Mouse (Mus musculus) B cell, adult 2 months (primary cell): Measurements from ENCODE around the gene Iqgap2.

Experiments used
- DNase-seq, 2 experiments: peaks; one replicate each; pipeline ENCODE4 v3.0.0; 2022

Iqgap2 gene

DNA sequence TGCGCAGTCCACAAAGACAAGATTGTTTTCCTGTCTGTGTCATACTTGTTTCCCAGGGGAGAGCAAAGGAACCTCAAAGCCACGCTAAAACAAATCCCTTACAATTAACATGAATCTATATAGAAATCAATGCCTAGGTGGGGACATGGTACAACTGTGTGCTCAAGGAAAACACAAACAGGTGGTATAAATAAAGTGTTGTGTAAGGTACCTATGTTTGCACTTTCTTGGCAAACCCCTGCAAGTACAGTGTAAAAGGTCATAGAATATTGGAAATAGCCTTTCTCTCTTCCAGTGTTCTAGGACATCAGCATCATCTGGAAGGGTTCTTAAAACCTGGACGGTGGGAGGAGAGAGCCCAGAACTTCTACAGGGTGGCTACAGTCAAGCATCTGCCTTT lies 7.3 kb downstream of the Iqgap2 start:
- DNase-seq: no peak

DNA sequence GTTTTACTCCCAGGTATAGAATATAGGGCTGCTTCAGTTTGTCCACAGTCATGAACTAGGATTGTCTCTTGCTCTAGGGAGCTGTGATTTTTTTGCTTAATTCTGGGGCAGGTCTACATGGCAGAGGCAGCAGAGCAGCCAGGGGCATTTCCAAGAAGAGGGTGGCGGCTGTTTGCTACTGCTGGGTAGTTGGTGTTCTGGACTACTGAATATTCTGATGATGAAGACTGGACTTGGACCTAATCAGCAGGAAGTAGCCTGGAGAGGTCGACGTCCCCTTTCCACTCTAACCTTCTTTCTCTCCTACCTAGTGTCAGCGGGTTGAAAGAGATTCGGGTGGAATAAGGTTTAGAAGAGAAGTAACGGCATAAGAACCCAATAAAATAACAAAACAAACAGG lies 9.7 kb downstream of the Iqgap2 start:
- DNase-seq: no peak

DNA sequence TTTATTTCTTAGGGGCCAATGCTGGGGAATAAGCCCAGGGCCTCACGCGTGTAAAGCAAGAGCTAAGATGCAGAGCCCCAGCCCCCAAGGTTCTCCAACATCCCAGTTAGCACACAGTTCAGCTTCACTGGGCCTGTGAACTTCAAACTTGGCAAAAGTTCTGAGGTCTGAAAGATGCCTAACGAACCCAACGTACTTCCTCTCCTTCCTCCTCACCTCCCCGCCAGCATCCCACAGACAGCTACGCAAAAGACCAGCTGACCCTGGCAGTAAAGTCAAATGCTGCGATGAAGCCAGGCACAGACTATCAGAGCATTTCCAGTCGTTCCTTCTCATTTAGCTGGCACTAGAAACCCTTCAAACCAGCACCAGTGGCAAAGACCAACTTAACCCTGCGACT lies 10.3 kb downstream of the Iqgap2 start:
- no peak for DNase-seq

DNA sequence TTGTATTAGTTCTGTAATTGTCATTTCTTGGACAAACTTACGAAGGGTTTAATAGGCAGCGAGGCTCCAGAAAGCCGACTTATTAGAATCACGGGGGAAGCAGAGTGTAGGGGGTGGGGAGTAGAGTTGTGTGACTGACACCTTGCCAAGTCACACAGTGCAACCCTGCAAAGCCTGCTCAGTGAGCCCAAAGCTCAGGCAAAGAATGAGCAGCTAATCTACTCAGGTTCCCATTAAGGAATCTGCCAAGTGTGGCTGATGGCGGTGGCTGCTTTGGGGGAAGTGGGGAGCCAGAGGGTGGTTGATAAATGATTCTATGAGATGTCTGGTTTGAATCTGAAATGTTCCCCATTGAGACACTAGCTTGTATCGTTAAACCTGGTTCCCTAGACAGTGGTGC lies 11.1 kb downstream of the Iqgap2 start:
- no peak for DNase-seq

DNA sequence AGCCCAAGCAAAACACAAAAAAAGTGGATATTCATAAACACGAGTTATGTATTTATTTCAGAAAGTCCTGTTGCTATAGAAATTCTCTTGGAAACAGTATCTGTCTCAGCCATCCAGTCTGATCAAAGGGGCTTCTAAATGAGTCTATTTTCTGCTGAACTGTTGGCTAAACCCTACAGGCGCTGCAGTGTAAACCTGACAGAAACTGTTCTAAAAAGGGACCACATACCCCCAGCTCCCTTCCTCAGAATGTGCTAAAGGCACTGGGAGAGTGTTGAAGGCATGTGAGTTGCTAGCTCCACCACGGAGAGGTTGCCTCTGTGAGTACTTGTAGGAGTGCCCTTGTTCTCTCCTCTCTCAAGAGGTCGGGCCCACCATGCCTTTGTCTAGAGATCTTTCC lies 19.7 kb downstream of the Iqgap2 start:
- no peak for DNase-seq

DNA sequence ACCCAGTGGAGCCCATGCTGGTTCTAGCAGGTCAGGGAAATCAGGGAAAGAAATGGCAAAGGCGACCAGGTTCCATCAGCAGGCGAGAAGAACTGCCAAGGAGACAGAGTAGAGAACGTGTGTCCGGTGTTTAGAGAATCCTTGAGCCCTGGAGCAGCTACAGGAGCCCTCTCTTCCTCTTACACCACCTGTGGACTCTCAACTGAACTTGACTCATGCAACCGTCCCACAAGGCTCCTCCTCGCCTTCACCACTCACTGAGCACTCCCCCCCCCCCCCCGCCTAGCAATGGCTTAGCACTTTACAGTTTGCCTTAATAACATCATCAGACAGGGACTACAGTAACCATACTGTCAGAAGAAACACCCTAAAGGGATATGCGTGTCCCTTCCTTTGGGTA lies 21.1 kb downstream of the Iqgap2 start:
- DNase-seq: no peak

DNA sequence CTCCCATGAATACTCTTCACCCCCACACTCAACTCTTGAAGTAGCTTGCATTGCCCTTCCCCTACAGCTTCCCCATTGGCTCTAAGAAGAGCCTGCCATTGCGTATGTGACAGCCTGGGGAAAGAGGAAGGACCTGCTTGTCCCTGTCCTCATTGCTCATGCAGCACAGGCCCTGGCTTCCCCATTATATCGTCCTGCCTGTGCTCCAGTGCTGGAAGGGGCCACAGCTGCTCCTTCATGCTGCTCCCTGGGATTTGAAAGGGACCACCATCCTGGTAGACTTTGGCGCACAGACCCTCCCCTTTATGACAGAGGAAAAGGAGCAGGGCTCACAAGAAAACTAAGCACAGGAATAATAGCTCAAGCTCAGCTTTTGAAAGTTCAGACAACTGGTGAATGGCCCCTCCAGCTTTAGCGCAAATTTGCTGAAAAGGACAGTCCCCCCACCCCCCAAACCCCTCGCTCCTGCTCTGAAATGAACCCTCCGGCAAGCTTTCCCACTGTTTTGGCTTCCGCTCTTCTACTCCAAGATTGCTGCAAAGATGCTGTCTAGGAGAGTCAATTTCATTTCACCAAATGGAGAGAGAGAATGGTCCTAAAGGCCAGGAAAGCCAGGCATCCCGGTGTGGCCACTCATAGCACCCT lies 22.7 kb downstream of the Iqgap2 start:
- no peak for DNase-seq

DNA sequence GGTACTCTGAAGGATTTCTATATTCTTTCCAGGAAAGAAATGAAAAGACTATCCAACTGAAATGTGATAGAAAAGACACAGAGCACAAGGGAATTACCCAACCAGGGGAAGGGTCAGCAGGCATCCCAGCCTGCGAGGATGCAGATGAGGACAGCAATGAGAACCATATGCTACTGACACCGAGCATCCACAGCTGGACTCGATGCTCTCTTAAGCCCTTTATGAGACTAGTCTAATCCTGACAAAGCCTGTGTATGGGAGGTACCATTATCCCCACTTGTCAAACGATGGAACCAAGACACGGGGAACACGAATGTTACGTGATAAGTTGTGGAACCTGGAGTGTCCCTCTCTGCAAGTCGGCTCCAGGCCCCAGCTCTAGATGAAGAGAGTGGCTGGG lies 29.5 kb downstream of the Iqgap2 start:
- DNase-seq: no peak

DNA sequence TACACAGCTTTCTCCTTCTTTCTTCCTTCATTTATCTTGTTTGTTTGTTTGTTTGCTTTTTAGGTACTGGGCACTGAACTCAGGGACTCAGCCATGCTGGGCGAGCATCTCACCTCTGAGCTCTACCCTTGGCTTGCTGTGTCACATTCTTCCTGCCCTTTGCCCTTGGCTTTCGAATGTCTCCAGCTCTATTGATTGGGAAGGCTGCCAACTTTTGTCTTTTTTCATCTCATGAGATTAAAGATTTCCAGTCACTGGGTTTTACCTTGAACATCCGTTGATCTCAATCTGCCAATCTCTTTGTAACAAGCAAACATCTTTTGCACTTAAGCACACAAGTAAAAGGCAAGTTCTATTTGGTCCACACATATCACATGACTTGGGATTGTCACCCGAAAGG lies 32.5 kb downstream of the Iqgap2 start:
- DNase-seq: no peak

DNA sequence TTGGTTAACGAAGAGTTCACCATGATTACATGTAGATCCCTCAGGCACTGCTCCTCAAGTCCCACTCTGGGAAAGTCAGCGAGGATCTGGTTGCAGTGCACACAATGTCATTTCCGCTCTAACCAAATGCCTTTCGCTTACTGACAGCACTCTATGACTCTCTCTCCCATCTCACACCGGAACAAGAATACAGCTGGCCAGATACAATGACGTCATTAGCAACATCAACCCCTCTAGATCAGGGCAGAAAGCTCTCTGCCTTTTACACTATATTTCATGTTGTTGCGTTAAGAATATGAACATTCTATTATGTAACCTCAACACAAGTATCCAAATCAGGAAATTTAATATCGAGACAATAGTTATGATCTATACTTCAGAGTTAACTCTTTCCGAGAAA lies 32.9 kb downstream of the Iqgap2 start:
- no peak for DNase-seq

DNA sequence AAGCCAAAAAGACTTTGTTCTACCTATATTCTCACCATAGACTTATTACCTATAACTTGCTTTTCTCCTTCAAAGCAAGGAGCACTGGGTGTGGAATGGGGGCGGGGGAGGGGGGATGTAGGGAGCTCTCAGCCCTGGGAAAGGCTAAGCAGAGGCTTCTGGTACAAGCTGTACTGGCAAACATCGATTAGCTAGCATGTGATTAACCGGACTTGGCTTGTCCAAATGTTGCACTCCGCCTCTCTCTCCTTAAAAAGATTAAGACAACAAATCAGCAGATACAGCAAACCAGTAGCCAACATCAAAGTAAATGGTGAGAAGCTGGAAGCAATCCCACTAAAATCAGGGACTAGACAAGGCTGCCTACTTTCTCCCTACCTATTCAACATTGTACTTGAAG lies 36.2 kb downstream of the Iqgap2 start:
- DNase-seq: no peak

DNA sequence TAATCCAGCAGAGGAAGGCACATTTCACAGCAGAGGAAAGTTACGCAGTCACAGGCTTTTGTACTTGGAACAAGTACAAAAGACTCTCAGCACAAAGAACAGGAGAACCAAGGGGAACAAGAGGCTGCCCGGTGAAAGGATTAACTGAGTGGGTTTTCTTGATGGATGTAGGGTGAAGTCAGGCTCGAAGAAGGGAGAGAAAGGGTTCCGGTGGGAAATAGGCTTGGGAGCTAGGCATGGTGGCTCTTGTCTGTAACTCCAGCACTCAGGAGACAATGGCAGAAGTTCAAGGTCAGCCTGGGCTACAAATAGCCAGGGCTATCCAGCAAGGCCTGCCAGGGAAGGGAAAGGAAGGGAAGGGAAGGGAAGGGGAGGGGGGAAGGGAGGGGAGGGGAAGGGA lies 40.1 kb downstream of the Iqgap2 start:
- no peak for DNase-seq

DNA sequence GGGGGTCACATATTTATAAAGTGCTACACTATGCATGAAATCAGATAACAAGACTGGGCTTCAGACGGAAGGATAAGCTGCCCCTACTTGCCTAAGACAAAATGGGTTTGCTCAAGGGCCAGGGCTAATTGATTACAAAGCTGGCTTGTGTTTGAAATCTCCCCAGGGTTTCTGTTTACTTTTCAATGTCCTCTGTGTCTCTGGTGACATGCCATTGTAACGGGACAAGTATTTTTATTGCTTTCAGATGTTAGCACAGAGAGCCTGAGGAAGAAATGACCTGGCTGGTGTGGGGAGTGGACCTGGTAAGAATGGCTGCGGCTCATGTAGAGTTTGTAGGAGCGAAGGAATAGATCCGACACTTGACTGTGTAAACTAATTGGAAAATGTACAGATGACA lies 41.3 kb downstream of the Iqgap2 start:
- DNase-seq: no peak

DNA sequence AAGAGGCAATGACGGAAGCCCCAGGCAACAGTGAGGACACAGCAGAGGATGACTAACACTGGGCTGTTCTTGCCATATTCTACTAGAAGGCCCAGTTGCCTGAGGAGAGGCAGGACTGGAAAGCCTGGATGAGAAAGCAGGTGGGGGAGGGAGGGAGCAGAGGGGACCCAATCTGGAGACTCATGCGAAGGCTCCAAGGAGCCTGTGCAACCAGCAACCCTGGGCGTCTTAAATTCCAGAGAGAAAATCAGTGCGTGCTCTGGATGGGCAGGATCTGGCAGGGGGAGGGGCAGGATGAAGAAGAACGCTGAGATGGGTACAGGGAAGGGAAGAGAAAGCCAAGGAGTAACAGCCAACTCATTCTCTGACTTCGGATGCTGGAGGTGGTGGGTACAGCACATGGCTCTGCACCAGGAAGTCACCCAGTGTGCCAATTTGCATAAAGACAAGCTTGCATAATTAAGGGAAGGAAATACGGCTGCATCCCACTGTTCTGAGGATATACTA lies 42.2 kb downstream of the Iqgap2 start:
- no peak for DNase-seq

DNA sequence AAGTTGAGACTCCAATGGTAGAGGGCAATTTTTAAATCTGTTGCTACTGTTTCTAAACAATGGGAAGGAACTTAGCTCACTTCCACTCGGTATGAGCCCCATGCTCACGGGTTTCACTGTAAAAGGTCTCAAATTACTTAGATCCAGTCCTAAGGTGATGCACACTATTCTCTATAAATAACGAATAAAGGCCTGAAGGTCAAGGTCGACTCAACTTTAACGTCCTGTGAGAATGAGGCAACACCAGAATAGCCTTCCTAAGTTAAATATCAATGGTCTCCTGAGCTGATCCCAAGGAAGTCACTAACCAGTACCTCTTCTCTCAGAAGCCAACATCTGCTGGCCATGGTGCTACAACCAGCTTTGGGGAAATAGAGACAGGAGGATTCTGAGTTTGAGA lies 45.4 kb downstream of the Iqgap2 start:
- DNase-seq: no peak

DNA sequence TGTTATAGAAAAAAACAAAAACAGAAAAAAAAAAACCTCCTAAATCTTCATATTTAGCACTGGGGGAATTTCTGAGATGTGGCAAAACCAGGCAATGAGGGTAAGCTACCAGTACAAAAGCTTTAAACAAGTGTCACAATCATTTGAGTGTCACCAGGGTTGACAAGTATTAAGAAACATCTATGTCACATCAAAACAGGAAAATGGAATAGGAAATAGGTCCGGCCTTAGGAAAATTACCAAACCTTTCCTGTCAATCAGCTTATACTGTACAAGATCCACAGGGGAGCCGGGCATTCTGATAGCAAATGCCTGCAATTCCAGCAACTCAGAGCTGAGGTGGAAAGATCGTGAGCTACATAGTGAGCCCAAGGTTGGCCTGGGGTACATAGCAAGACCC lies 46.8 kb downstream of the Iqgap2 start:
- no peak for DNase-seq

DNA sequence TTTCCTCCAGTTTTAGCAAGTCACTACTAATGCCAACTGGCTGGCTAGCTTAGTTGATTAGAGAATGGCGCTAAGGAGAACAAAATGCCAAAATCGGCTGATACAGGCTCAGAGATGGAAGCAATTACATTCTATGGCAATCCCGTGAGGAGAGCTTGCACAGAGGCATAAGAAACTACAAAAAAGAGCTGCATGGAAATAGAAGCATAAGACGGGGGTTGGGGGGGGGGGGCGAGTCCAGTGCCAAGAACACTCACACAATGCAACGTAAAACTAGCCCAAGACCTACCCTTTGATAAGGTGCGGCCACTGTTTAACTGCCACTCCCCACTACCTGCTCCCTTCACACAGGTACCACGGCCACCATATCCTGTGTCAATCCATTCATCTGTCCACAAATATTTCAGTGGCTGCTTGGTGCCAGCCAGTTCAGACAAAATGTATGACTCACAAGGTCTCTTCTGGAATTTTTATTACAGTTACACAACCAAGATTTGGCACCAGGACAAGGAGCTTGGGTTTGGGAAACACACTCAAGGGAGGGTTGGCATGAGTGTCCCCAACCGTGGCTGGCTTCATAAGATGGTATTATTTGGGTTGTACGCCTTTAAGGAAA lies 48.2 kb downstream of the Iqgap2 start:
- DNase-seq: no peak

DNA sequence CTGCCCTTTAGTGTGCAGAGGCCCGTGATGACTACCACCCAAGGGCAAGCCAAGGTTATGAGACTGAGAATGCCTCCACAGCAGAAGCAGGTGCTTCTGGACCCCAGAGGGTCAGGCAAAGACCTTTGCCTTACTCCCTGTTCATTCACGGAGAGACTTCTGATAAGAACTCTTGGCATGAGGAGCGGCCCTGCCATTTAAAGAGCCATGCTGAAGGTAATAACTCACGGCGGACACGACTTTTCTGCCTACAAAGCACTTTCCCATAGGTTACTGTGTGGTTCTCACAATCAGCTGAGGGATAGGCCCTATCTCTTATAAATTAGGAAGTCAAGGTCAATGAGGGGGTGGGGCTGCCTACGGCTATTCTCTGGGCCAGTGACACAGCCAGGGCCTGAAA lies 48.9 kb downstream of the Iqgap2 start:
- no peak for DNase-seq

DNA sequence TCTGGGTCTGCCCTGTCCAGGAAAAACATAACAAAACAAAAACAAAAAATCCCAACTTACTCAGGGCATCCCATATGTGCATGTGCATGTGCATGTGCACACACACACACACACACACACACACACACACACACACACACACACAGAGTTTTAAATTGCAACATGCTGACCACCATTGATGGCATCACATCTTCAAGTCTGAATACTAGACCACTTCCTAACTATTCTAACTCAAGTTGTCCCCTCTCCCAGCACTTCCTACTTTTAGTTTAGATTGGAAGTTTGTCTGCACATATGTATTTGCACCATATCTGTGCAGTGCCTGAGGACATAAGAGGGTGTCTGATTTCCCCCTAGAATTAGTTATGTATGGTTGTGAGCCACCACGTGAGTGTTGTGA lies 49.8 kb downstream of the Iqgap2 start:
- no peak for DNase-seq

DNA sequence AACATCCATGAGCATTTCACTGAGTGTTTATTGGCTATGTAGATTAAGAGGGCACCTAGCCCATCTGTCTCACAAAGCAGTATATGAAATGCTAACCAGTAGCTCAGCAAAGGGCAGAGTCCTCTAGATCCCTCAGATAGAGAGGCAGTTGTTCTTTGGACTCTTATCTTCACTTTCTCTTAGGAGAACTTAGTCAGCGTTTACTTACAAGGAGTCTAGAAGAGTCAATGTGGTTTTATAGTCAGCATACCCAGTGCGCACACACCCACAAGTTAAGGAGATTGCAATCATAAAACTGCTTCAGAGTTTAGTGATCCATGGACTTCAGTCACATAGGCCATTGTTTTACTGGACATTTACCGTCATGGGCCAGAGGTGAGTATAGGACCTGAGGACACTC lies 54.8 kb downstream of the Iqgap2 start:
- no peak for DNase-seq

DNA sequence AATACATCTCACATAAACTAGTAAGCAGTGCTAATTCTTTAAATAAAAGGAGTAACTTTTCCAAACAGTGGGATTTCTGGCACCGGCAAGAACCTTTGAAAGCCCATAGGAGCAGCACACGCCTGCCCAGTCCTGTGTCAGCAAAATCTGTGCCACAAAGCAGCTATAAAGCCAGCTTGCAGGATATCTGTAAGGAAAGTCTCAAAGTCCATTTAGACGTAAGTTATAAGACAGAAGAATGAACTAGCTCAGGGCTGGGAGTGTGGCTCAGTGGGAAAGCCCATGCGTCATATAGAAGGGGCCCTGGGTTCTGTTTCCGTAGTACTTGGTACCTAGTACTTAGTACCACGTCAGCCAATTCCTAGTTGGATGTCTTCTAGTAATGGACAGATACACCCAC lies 58.2 kb downstream of the Iqgap2 start:
- DNase-seq: no peak

DNA sequence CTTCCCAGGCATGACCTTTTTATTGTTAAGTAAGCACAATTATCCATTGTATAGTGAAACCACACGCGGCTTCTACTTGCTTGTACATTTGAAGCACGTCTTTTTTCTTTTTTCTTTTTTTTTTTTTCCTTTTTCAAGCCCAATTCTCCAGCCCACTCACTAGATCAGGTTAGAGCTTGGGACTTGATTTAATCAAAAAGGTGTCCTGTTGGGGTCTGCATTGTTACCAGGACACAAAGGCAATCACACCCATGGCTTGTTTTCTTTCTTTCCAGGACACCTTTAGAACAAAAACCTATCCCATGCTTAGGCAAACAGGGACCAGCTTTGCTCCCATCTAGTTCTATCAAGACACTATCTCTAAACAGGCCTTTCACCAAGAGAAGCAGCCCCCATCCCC lies 59.0 kb downstream of the Iqgap2 start:
- DNase-seq: no peak

DNA sequence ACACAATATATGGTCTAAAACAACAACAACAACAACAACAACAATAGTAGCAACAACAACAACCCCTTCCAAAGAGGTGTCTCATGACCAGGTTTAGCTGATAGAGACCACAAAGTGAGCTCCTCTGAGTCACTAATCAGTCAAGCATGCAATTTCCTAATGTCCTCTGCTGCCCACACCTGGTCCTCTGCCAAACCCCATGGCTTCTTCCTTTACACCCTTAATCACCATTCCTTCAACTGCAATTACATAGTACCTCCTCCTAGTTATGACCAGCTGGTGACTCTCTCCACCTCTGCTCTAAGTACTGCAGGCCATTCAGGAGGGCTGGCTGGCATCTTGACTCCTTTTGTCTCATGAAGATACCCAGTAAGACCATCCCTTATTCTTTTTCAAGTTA lies 60.0 kb downstream of the Iqgap2 start:
- DNase-seq: no peak

DNA sequence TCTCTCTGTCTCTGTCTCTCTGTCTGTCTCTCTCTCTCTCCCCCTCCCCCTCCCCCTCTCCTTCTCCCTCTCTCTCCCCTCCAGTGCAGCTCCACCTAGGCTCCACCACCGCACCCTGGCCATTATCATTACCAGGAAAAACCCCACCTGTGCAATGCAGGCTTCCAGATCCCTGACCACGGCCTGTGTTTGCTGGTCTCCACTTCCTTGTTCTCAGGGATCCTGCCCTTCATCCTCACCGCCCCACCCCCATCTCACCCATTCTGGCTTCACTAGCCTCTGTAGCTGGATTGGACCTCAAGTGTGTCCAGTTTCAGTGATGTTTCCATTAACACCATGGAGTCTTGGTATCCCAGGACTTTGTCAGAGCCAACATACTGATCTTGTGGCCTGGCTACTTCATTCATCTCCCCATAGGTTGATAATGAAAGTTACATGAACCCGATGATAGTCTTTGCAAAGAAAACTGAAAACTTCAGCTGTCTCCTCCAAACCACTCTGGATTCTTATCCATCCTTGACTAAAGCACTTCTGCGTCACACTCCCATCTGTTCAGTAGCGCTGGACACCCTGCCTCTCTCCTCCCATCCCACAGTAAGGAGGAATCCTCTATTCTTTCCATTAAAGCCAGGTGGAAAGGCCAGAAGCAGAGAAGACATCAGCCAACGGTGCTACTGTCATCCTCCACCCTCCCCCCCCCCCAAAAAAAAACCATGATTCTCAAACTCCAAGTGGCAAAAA lies 62.1 kb downstream of the Iqgap2 start:
- no peak for DNase-seq

DNA sequence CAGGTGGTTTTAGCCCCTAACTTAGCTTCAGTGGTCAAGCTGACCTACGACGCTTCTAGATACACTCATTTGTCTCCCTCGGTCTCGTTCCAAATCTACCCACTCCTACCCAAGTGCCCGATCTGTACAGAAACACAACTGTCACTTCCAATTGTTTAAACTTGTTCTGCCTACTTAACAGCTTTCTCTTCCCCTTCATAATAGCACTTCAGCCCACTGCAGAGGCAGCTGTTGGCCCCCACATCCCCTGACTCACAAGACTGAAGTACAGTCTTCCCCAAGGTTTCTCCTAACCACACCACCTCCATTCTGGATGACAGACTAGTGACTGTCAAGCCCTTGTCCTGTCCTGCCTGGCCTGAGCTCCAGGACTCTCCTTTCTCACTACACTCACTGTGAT lies 63.1 kb downstream of the Iqgap2 start:
- no peak for DNase-seq
